Mouse (Mus musculus): Measurements from ENCODE around the gene Cyp17a1. TPM values are rescaled to one million over a fixed set of nuclear protein-coding genes. Genes with fewer than 3 reads are reported as not detected.
A peak's percentile ranks its signal among the peaks of the same experiment; 100 is the strongest.

Gene Cyp17a1
- polyA plus RNA-seq, 1 experiment from 2014 or later: not detected

DNA sequence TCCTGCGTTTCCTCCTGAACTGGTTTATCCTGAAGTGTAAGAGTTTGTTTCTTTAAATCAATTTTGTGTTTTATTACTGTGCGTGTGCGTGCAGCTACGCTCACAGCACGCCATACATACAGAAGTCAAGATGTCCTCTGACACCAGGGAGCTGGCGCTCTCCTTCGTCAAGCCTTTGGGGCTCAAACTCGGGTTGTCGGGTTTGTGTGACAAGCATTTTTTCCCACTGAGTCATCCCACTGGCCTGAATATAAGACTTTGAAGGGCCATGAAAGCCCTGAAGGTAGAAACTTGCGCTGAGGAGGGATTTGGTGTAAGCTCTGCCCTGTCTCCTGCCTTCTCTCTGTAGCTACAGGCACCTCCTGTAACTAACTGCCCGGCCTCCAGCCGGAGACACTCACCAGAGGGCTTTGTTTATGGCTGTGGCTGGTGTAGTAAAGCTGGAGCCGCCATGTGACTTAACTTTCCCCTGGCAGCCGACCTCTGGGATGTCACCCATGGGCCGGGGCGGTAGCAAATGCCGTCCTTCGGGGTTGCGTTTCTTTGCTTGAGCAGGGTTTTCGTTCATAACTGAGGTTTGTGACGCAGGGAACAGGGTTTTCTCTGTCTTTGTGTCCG, 30.7 kb downstream of the Cyp17a1 start:
- H3K9me3 ChIP-seq (replicated peaks; ENCODE audit: control insufficient read depth, low read length): no peaks in the 10 kb centered on the region
- DNase-seq (ENCODE audit: low spot score) (no peak), ATAC-seq (no peak)
- H3K27ac ChIP-seq (ENCODE audit: low read depth, low read length): peak overlapping the region; percentile 44; the same call in 1 of the 2 replicates
- H3K36me3 ChIP-seq (ENCODE audit: control insufficient read depth, insufficient read depth, low read length): peaks cover 21% of the 10 kb centered on the region
- H3K9ac ChIP-seq (ENCODE audit: low read length): peak overlapping the region; percentile 14; the same call in 1 of the 2 replicates
- H3K27me3 ChIP-seq (replicated peaks; ENCODE audit: control insufficient read depth, insufficient read depth, low read length): no peaks in the 10 kb centered on the region
- H3K4me2 ChIP-seq (ENCODE audit: low read length): no peak overlapping the region
- H3K4me3 ChIP-seq (ENCODE audit: low read depth, low read length): no peak overlapping the region
- peaks cover 26% of the 10 kb centered on the region; the same call in 1 of the 2 replicates for H3K4me1 ChIP-seq (ENCODE audit: control insufficient read depth, insufficient read depth, low read length)
- WGBS: 71% methylated on average over 22 of the region's 22 CpGs

DNA sequence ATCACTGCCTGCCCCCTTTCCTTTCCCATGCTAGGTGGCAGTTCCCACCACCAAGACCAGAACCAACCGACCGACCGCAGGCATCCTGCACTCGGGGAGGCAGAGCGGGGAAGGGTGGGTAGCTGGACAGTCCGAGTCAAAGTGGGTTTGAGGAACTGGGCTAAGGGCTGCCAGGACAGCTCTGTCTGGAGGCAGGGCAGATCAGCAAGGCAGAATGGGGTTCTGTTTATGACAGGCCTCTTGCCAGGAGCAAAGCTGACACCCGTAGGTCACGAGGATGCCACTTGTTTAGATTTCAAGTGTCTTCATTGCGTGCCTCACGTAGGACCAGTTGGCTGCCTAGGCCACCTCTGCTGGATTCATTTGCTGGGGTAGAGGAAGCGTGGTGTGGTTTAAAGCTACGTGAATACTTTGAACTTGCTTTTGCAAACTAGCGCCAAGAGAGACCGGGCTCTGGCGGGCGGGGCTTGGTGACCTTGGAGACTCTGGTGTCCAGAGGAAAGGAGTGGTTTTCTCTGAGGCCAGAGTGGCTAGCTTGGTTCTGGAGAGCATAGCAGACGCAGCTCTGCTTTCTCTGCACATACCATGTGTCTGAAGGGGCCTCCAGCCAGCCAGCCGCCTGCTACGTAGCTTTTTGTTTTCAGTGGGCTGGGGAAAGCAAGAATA, 31.4 kb downstream of the Cyp17a1 start:
- H3K36me3 ChIP-seq (ENCODE audit: control insufficient read depth, insufficient read depth, low read length): peaks cover 20% of the 10 kb centered on the region
- H3K9me3 ChIP-seq (replicated peaks; ENCODE audit: control insufficient read depth, low read length): no peaks in the 10 kb centered on the region
- H3K9ac ChIP-seq (ENCODE audit: low read length): no peak overlapping the region
- DNase-seq (ENCODE audit: low spot score) (peak; percentile 29), ATAC-seq (peak; percentile 46; the same call in 1 of the 2 replicates)
- peak overlapping the region; percentile 44; the same call in 1 of the 2 replicates for H3K27ac ChIP-seq (ENCODE audit: low read depth, low read length)
- H3K4me1 ChIP-seq (ENCODE audit: control insufficient read depth, insufficient read depth, low read length): peaks cover 26% of the 10 kb centered on the region; the same call in 1 of the 2 replicates
- no peaks in the 10 kb centered on the region for H3K27me3 ChIP-seq (replicated peaks; ENCODE audit: control insufficient read depth, insufficient read depth, low read length)
- no peak overlapping the region for H3K4me2 ChIP-seq (ENCODE audit: low read length)
- 69% methylated on average over 19 of the region's 19 CpGs for WGBS
- no peak overlapping the region for H3K4me3 ChIP-seq (ENCODE audit: low read depth, low read length)

DNA sequence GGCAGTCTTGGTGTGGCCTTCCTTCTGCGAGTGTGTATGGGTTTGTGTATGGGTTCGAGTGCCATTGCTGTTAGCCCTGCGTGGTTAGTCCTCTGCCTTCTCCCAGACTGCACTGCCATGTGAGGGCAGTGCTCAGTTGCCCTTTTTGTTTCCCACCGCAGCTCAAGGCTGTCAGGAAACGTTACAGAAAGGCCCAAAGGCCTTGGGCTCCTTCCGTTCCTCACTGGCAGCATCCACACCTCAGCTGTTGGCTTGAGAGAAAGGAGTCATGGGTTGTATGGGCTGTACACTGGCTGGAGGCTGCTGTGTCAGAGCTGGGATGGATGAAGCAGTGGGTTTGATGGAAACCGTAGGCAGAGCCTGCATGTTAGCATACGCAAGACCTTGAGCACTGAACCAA, 32.2 kb downstream of the Cyp17a1 start:
- ATAC-seq (no peak), DNase-seq (ENCODE audit: low spot score) (no peak)
- Histone ChIP-seq H3K9ac (ENCODE audit: low read length) (no peak overlapping the region), H3K36me3 (ENCODE audit: control insufficient read depth, insufficient read depth, low read length) (peaks cover 14% of the 10 kb centered on the region), H3K4me1 (ENCODE audit: control insufficient read depth, insufficient read depth, low read length) (peaks cover 26% of the 10 kb centered on the region; the same call in 1 of the 2 replicates), H3K4me2 (ENCODE audit: low read length) (no peak overlapping the region), H3K4me3 (ENCODE audit: low read depth, low read length) (no peak overlapping the region), H3K27me3 (replicated peaks; ENCODE audit: control insufficient read depth, insufficient read depth, low read length) (no peaks in the 10 kb centered on the region), H3K9me3 (replicated peaks; ENCODE audit: control insufficient read depth, low read length) (no peaks in the 10 kb centered on the region), H3K27ac (ENCODE audit: low read depth, low read length) (no peak overlapping the region)
- 91% methylated on average over 8 of the region's 8 CpGs for WGBS

DNA sequence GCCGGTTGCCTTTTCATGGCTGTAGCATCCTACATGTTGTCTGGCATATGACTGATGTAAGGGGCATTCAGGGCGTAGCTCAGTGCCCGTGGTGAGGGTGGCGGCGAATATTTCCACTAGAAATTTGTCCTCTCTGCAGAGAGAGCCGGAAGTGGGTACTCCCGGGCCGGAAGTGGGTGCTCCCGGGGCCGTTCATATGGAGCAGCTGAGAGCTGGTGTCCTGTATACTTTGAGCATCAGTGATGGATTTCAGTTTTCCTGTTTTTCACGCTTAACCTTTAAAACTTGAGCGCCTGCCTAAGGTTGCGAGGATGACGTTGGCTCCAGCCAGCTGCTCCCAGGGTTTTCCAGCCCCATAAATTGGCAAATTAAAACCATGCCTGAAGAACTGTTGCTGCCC, 33.5 kb downstream of the Cyp17a1 start:
- WGBS: 94% methylated on average over 14 of the region's 14 CpGs
- peaks cover 19% of the 10 kb centered on the region; the same call in 1 of the 2 replicates for H3K4me1 ChIP-seq (ENCODE audit: control insufficient read depth, insufficient read depth, low read length)
- peaks cover 14% of the 10 kb centered on the region for H3K36me3 ChIP-seq (ENCODE audit: control insufficient read depth, insufficient read depth, low read length)
- no peak for ATAC-seq
- no peaks in the 10 kb centered on the region for H3K27me3 ChIP-seq (replicated peaks; ENCODE audit: control insufficient read depth, insufficient read depth, low read length)
- no peaks in the 10 kb centered on the region for H3K9me3 ChIP-seq (replicated peaks; ENCODE audit: control insufficient read depth, low read length)
- H3K4me2 ChIP-seq (ENCODE audit: low read length): no peak overlapping the region
- no peak overlapping the region for H3K4me3 ChIP-seq (ENCODE audit: low read depth, low read length)
- no peak overlapping the region for H3K9ac ChIP-seq (ENCODE audit: low read length)
- no peak overlapping the region for H3K27ac ChIP-seq (ENCODE audit: low read depth, low read length)
- DNase-seq (ENCODE audit: low spot score): no peak

DNA sequence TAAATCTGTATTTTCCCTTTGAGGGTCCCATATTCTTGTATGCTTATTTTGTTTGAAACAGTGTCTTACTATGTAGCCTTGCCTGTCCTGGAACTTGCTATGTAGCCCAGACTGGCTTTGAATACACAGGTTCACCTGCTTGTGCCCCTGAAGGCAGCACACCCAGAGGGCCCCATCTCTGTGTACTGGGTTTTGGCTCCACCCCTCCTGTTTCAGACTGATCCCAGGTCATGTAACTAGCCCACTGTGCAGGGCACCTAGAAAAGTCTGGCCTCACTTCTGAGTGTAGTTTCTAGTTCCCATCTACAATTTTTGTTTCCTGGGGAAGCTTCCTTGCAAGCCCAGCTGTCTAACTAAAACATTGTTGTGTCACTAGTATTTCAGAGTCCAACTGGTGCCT, 33.9 kb downstream of the Cyp17a1 start:
- no peaks in the 10 kb centered on the region for H3K27me3 ChIP-seq (replicated peaks; ENCODE audit: control insufficient read depth, insufficient read depth, low read length)
- H3K36me3 ChIP-seq (ENCODE audit: control insufficient read depth, insufficient read depth, low read length): peaks cover 14% of the 10 kb centered on the region
- H3K9ac ChIP-seq (ENCODE audit: low read length): no peak overlapping the region
- no peak overlapping the region for H3K4me2 ChIP-seq (ENCODE audit: low read length)
- DNase-seq (ENCODE audit: low spot score): no peak
- H3K4me1 ChIP-seq (ENCODE audit: control insufficient read depth, insufficient read depth, low read length): peaks cover 17% of the 10 kb centered on the region; the same call in 1 of the 2 replicates
- no peak overlapping the region for H3K4me3 ChIP-seq (ENCODE audit: low read depth, low read length)
- no peak for ATAC-seq
- no peaks in the 10 kb centered on the region for H3K9me3 ChIP-seq (replicated peaks; ENCODE audit: control insufficient read depth, low read length)
- no peak overlapping the region for H3K27ac ChIP-seq (ENCODE audit: low read depth, low read length)

DNA sequence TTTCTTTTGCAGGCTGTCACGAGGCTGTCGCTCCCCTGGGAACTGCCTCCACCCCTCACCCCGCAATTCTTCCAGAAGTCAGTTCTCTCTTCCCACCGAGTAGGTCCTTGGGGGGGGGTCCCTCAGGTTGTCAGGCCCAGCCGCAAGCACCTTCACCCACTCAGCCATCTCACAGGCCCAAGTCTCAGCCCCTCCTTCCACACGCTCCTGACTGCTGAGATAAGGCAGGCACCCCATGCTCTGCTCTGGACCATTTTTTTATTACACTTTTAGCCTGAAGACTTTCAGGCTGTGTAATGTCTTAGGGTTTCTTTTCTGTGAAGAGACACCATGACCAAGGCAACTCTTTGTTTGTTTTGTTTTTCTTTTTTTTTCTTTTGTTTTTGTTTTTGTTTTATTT, 35.4 kb downstream of the Cyp17a1 start:
- Histone ChIP-seq H3K9ac (ENCODE audit: low read length) (no peak overlapping the region), H3K4me3 (ENCODE audit: low read depth, low read length) (no peak overlapping the region), H3K4me2 (ENCODE audit: low read length) (no peak overlapping the region), H3K4me1 (ENCODE audit: control insufficient read depth, insufficient read depth, low read length) (peaks cover 9% of the 10 kb centered on the region; the same call in 1 of the 2 replicates), H3K36me3 (ENCODE audit: control insufficient read depth, insufficient read depth, low read length) (peaks cover 14% of the 10 kb centered on the region), H3K27ac (ENCODE audit: low read depth, low read length) (no peak overlapping the region), H3K27me3 (replicated peaks; ENCODE audit: control insufficient read depth, insufficient read depth, low read length) (no peaks in the 10 kb centered on the region), H3K9me3 (replicated peaks; ENCODE audit: control insufficient read depth, low read length) (no peaks in the 10 kb centered on the region)
- ATAC-seq: no peak
- WGBS: 85% methylated on average over 6 of the region's 6 CpGs
- DNase-seq (ENCODE audit: low spot score): no peak

DNA sequence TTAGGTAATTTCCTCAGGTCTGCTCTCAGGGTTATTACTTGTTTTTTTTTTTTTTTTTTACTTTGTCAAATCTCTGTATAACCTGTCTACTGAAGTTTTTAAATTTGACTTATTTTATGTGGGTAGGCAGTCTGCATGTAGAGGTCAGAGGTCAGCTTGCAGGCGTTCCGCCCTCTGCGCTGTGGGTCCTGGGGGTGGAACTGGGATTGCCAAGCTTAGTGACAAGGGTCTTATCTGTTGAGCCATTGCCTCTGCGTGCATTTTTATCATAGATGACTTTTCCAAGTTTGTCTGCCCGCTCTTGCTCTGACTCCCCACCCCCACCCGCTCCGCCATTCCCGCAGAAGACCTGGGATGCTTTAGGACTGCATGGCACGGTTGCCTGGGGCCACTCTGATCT, 37.2 kb downstream of the Cyp17a1 start:
- Histone ChIP-seq H3K27ac (ENCODE audit: low read depth, low read length) (no peak overlapping the region), H3K36me3 (ENCODE audit: control insufficient read depth, insufficient read depth, low read length) (peaks cover 14% of the 10 kb centered on the region), H3K27me3 (replicated peaks; ENCODE audit: control insufficient read depth, insufficient read depth, low read length) (no peaks in the 10 kb centered on the region), H3K4me2 (ENCODE audit: low read length) (no peak overlapping the region), H3K9ac (ENCODE audit: low read length) (no peak overlapping the region), H3K4me1 (ENCODE audit: control insufficient read depth, insufficient read depth, low read length) (no peaks in the 10 kb centered on the region), H3K9me3 (replicated peaks; ENCODE audit: control insufficient read depth, low read length) (no peaks in the 10 kb centered on the region), H3K4me3 (ENCODE audit: low read depth, low read length) (no peak overlapping the region)
- ATAC-seq (no peak), DNase-seq (ENCODE audit: low spot score) (no peak)
- 86% methylated on average over 9 of the region's 9 CpGs for WGBS

DNA sequence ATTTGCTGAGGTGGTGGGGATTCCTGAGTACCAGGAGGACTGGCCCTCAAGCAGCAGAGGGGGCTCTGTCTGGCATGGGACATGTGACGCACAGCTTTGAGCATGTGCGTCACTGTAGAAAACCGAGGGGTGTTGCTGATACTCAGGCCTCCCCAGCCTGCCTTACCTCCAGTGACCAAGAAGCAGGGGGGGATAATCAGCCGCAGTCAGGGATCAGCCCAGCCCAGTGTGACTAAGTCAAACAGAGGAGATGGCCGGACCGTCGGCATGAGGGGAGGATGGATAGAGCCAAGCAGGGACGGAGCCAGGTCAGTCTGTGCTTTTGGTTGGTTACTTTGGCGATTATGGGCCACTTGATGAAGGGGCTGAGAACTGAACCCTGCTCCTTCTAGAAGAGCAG, 41.3 kb downstream of the Cyp17a1 start:
- DNase-seq (ENCODE audit: low spot score) (no peak), ATAC-seq (no peak)
- Histone ChIP-seq H3K4me1 (ENCODE audit: control insufficient read depth, insufficient read depth, low read length) (no peaks in the 10 kb centered on the region), H3K9me3 (replicated peaks; ENCODE audit: control insufficient read depth, low read length) (no peaks in the 10 kb centered on the region), H3K27me3 (replicated peaks; ENCODE audit: control insufficient read depth, insufficient read depth, low read length) (no peaks in the 10 kb centered on the region), H3K4me3 (ENCODE audit: low read depth, low read length) (no peak overlapping the region), H3K27ac (ENCODE audit: low read depth, low read length) (no peak overlapping the region), H3K9ac (ENCODE audit: low read length) (no peak overlapping the region), H3K36me3 (ENCODE audit: control insufficient read depth, insufficient read depth, low read length) (no peaks in the 10 kb centered on the region), H3K4me2 (ENCODE audit: low read length) (no peak overlapping the region)
- WGBS: 83% methylated on average over 9 of the region's 9 CpGs

DNA sequence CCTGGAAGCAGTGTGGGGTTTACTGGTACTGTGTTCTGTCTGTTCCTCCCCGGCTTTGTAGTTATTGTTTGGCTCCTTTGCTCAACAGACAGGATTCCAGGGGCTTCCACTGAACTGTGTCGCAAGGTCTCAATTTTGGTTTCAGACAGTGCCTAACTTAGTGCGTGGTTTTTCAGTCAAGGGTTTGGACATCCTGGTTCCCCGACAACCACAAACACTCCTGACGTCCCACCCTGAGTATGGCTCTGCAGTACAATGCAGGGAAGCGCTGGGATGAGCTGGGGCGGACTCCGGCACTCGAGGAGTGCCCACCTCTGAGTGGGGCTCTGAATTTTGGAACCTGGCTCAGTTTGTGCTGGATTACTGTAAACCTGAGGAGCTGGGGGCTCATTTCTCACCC, 43.2 kb downstream of the Cyp17a1 start:
- ATAC-seq: no peak
- Histone ChIP-seq H3K9ac (ENCODE audit: low read length) (no peak overlapping the region), H3K36me3 (ENCODE audit: control insufficient read depth, insufficient read depth, low read length) (peaks cover 5% of the 10 kb centered on the region; the same call in 1 of the 2 replicates), H3K27ac (ENCODE audit: low read depth, low read length) (no peak overlapping the region), H3K4me3 (ENCODE audit: low read depth, low read length) (no peak overlapping the region), H3K4me2 (ENCODE audit: low read length) (no peak overlapping the region), H3K4me1 (ENCODE audit: control insufficient read depth, insufficient read depth, low read length) (no peaks in the 10 kb centered on the region), H3K9me3 (replicated peaks; ENCODE audit: control insufficient read depth, low read length) (no peaks in the 10 kb centered on the region), H3K27me3 (replicated peaks; ENCODE audit: control insufficient read depth, insufficient read depth, low read length) (no peaks in the 10 kb centered on the region)
- 83% methylated on average over 9 of the region's 9 CpGs for WGBS
- no peak for DNase-seq (ENCODE audit: low spot score)

Measured in forebrain, embryonic 14.5 days (tissue).